Mouse (Mus musculus): Measurements from ENCODE around the gene Cep63. TPM values are rescaled to one million over a fixed set of nuclear protein-coding genes. Genes with fewer than 3 reads are reported as not detected.
A peak's percentile ranks its signal among the peaks of the same experiment; 100 is the strongest.

Cep63 gene
- polyA plus RNA-seq, 1 experiment, result 24.4 TPM

DNA sequence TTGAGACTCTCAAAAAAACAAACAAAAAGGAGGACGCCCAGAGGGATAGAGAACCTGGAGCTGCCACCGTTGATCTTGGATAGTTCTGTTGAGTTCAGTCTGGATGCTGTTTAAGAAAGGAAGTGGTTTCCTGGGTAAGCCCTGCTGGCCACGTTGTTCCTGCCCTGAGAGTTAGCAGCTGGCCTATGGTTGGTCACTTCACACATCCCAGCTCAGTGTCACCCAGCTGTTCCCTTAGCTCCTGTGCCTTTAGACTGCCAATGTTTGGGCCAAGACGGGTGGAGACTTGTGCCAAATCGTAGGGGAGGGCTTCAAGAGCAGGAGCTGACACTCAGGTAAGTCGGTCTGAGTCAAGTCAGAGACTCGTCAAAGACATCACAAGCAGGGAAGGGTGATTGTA lies 2.7 kb upstream of the Cep63 start:
- TF ChIP-seq CTCF (IDR thresholded peaks at IDR 0.05; ENCODE audit: borderline replicate concordance, insufficient read depth, low read depth, low read length), result no peak
- TF ChIP-seq POLR2A (IDR thresholded peaks at IDR 0.05; ENCODE audit: borderline replicate concordance, insufficient read depth, low read length), result no peak
- Histone ChIP-seq H3K4me3 (replicated peaks; ENCODE audit: insufficient read depth, low read depth, low read length) (no peak overlapping the region), H3K27me3 (ENCODE audit: control insufficient read depth, insufficient read depth, low read length) (no peaks in the 10 kb centered on the region), H3K27ac (ENCODE audit: insufficient read depth, low read length) (no peak overlapping the region), H3K4me1 (ENCODE audit: control insufficient read depth, insufficient read depth, low read length) (peaks cover 3% of the 10 kb centered on the region; the same call in 1 of the 2 replicates)
- no peak for DNase-seq
- 71% methylated on average over 7 of the region's 7 CpGs for WGBS

DNA sequence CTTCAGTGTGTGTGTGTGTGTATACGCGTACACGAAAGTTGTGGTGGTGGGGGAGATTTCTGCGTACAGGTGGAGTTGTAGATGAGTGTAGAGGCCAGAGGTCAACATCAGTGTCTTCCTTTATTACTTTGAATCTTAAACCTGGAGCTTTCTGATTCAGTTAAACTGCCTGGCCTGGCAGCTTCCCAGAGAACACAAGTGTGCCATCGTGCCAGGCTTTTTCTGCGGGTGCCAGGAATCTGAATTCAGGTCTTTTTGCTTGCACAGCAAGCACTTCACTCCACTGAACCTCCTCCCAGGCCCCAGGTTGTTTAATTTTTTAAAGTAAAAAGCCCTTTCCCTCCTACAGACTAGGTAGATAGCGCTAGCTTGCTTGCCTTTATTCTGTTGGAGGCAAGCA lies 1.1 kb upstream of the Cep63 start:
- Histone ChIP-seq H3K27me3 (ENCODE audit: control insufficient read depth, insufficient read depth, low read length) (no peaks in the 10 kb centered on the region), H3K4me1 (ENCODE audit: control insufficient read depth, insufficient read depth, low read length) (peaks cover 3% of the 10 kb centered on the region; the same call in 1 of the 2 replicates), H3K27ac (ENCODE audit: insufficient read depth, low read length) (no peak overlapping the region), H3K4me3 (replicated peaks; ENCODE audit: insufficient read depth, low read depth, low read length) (peak overlapping the region; percentile 76)
- TF ChIP-seq POLR2A (IDR thresholded peaks at IDR 0.05; ENCODE audit: borderline replicate concordance, insufficient read depth, low read length) (no peak), CTCF (IDR thresholded peaks at IDR 0.05; ENCODE audit: borderline replicate concordance, insufficient read depth, low read depth, low read length) (no peak)
- WGBS, result 67% methylated on average over 7 of the region's 7 CpGs
- DNase-seq, result peak in 1 of 2 experiments; percentile 21

DNA sequence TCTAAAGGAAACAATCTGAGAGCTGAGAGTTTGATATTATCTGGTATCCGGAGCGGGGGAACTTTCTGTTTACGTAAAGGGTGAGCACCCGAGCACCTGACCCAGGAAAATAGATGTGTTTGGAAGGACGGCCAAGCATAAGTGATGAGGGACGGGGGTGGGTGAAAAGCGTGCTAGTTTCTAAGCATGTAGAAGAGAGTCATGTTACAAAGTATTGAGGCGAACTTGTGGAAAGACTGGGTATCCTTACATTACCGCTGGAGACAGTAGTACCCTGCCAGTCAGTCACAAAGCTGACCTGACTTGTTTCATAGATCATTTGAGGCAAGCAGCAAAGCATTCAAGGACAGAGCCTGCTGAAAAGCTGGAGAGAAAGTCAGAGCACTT lies 498 bp upstream of the Cep63 start:
- no peak for DNase-seq

DNA sequence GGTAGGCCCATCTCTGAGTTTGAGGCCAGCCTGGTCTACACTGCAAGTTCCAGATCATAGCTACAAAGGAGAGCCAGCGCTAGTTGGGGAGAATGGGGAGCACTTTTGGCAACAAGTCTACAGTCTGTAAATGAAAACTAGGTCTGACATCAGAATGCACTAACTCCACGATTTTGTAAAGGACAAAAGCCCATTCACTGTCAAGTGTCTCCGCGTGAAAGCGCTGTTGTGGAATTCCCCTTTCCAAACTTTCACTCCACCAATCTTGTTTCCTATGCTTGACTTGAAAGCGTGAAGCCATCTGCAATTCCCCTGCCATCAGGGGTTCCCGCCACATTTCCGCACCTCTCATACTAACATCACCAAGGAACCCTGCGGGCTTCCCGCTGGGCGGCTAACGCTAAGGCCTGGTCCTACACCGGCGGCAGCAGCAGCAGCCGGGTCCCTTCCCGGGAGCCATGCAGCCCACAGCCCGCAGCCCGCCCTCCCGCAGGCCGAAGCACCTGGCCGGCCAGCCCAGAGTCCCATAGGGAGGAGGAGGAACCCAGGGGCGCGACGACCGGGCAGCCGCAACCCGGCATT lies 842 bp downstream of the Cep63 start:
- H3K27ac ChIP-seq (ENCODE audit: insufficient read depth, low read length), result peak overlapping the region; percentile 91
- TF ChIP-seq CTCF (IDR thresholded peaks at IDR 0.05; ENCODE audit: borderline replicate concordance, insufficient read depth, low read depth, low read length), result no peak
- DNase-seq, result no peak
- peak overlapping the region; percentile 76 for H3K4me3 ChIP-seq (replicated peaks; ENCODE audit: insufficient read depth, low read depth, low read length)
- no peaks in the 10 kb centered on the region for H3K27me3 ChIP-seq (ENCODE audit: control insufficient read depth, insufficient read depth, low read length)
- under 1% methylated on average over 27 of the region's 27 CpGs for WGBS
- peaks cover 3% of the 10 kb centered on the region; the same call in 1 of the 2 replicates for H3K4me1 ChIP-seq (ENCODE audit: control insufficient read depth, insufficient read depth, low read length)

More for the DNA sequence above, 498 bp upstream of the Cep63 start:
- Histone ChIP-seq H3K4me1 (ENCODE audit: control insufficient read depth, insufficient read depth, low read length) (peaks cover 3% of the 10 kb centered on the region; the same call in 1 of the 2 replicates), H3K27me3 (ENCODE audit: control insufficient read depth, insufficient read depth, low read length) (no peaks in the 10 kb centered on the region), H3K27ac (ENCODE audit: insufficient read depth, low read length) (peak overlapping the region; percentile 83), H3K4me3 (replicated peaks; ENCODE audit: insufficient read depth, low read depth, low read length) (peak overlapping the region; percentile 76)
- WGBS, result under 1% methylated on average over 9 of the region's 9 CpGs
- TF ChIP-seq CTCF (IDR thresholded peaks at IDR 0.05; ENCODE audit: borderline replicate concordance, insufficient read depth, low read depth, low read length) (no peak), POLR2A (IDR thresholded peaks at IDR 0.05; ENCODE audit: borderline replicate concordance, insufficient read depth, low read length) (no peak)

DNA sequence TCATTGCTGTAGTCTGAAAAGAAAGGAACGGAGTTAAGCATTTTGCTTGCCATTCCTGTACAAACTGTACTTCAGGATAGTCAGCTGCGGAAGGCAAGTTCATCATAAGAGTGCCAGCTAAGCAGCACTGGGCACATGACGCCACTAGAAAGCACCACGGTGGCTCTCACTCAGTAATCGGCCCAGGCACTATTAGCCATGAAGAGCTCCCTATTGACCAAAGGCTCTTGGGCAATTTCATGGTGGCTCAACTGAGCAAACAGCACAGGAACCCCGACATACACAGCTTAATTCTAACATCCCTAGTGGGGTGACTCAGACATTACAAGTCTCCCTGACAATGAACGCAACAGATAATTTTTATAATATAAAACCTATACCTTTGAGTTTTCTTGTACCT lies 2.8 kb downstream of the Cep63 start:
- no peak overlapping the region for H3K4me3 ChIP-seq (replicated peaks; ENCODE audit: insufficient read depth, low read depth, low read length)
- 73% methylated on average over 7 of the region's 7 CpGs for WGBS
- no peak overlapping the region for H3K27ac ChIP-seq (ENCODE audit: insufficient read depth, low read length)
- no peak for DNase-seq
- H3K27me3 ChIP-seq (ENCODE audit: control insufficient read depth, insufficient read depth, low read length), result no peaks in the 10 kb centered on the region
- peaks cover 3% of the 10 kb centered on the region; the same call in 1 of the 2 replicates for H3K4me1 ChIP-seq (ENCODE audit: control insufficient read depth, insufficient read depth, low read length)
- no peak for TF ChIP-seq CTCF (IDR thresholded peaks at IDR 0.05; ENCODE audit: borderline replicate concordance, insufficient read depth, low read depth, low read length)
- no peak for TF ChIP-seq POLR2A (IDR thresholded peaks at IDR 0.05; ENCODE audit: borderline replicate concordance, insufficient read depth, low read length)

DNA sequence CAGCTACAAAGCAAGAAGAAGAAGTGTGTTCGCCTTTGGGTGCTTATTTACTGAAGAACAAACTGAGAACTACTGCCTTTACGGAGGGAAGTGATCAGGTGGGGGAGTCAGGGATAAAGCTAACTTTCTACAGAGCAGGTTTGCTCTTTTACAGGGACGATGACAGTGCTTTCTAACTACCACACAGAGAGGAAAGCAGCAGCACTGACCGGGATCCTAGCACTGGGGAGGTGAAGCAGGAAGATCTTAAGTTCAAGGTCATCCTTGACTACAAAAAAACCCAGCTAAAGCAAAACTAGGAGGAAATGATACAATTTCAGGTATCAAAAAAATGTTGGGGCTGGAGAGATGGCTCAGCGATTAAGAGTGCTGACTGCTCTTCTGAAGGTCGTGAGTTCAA lies 3.5 kb downstream of the Cep63 start:
- no peak overlapping the region for H3K4me3 ChIP-seq (replicated peaks; ENCODE audit: insufficient read depth, low read depth, low read length)
- H3K27ac ChIP-seq (ENCODE audit: insufficient read depth, low read length), result no peak overlapping the region
- TF ChIP-seq POLR2A (IDR thresholded peaks at IDR 0.05; ENCODE audit: borderline replicate concordance, insufficient read depth, low read length), result no peak
- TF ChIP-seq CTCF (IDR thresholded peaks at IDR 0.05; ENCODE audit: borderline replicate concordance, insufficient read depth, low read depth, low read length), result no peak
- 82% methylated on average over 6 of the region's 6 CpGs for WGBS
- peaks cover 3% of the 10 kb centered on the region; the same call in 1 of the 2 replicates for H3K4me1 ChIP-seq (ENCODE audit: control insufficient read depth, insufficient read depth, low read length)
- H3K27me3 ChIP-seq (ENCODE audit: control insufficient read depth, insufficient read depth, low read length), result no peaks in the 10 kb centered on the region
- no peak for DNase-seq

DNA sequence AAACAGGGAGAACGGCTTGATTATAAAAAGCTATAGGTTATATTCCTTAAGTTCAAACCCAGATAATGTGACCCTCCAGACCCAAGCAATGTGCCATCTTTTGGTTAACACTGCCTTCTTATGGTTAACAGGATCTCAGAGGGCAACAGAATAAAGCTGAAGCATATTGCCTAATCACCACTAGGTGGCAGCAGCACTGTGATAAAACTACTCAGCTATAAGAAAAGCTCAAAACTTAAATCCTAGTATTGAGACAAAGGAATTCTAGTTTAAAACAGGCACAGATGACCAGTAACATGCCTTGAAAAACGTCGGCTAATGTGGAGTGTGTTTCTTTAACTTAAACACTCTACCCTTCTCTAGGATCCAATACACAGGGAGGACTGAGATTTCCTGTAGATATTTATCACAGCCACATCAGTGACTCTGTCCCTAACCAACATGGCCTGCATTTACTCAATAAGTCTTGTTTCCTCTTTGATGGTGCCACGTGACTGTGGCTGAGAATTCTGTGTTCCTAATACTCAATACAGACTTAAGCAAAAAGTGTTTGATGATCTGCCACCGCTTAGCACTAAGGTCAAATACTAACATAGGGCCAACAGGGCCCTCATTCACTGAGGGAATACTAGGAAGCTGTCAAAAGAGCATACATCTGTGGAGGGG lies 4.0 kb downstream of the Cep63 start:
- H3K4me1 ChIP-seq (ENCODE audit: control insufficient read depth, insufficient read depth, low read length), result peaks cover 2% of the 10 kb centered on the region; the same call in 1 of the 2 replicates
- WGBS, result 37% methylated on average over 5 of the region's 5 CpGs
- TF ChIP-seq POLR2A (IDR thresholded peaks at IDR 0.05; ENCODE audit: borderline replicate concordance, insufficient read depth, low read length) (no peak), CTCF (IDR thresholded peaks at IDR 0.05; ENCODE audit: borderline replicate concordance, insufficient read depth, low read depth, low read length) (peak; percentile 44; the same call in 1 of the 2 replicates)
- DNase-seq, result peak in 1 of 2 experiments; percentile 48
- no peak overlapping the region for H3K27ac ChIP-seq (ENCODE audit: insufficient read depth, low read length)
- H3K4me3 ChIP-seq (replicated peaks; ENCODE audit: insufficient read depth, low read depth, low read length), result no peak overlapping the region
- H3K27me3 ChIP-seq (ENCODE audit: control insufficient read depth, insufficient read depth, low read length), result no peaks in the 10 kb centered on the region

DNA sequence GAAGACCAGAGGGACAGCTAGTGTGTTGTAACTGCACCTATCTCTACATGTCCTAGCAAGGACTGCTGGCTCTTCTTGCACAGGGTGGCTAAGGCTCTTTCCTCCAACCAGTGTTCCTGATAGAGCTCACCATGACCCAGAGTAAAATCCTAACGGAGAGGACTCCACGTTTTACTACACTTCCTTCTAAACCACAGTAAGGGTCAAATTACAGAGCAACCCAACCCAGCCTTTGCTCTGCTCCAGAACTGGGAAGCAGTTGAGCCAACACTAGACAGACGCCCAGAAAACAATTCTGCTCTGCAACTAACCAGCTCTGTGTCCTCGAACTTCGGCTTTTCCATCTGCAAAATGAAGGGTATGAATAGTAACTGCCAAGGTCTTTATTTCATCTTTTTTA lies 4.9 kb downstream of the Cep63 start:
- WGBS, result 69% methylated on average over 5 of the region's 5 CpGs
- Histone ChIP-seq H3K27ac (ENCODE audit: insufficient read depth, low read length) (no peak overlapping the region), H3K4me3 (replicated peaks; ENCODE audit: insufficient read depth, low read depth, low read length) (no peak overlapping the region), H3K27me3 (ENCODE audit: control insufficient read depth, insufficient read depth, low read length) (no peaks in the 10 kb centered on the region), H3K4me1 (ENCODE audit: control insufficient read depth, insufficient read depth, low read length) (no peaks in the 10 kb centered on the region)
- no peak for TF ChIP-seq CTCF (IDR thresholded peaks at IDR 0.05; ENCODE audit: borderline replicate concordance, insufficient read depth, low read depth, low read length)
- no peak for TF ChIP-seq POLR2A (IDR thresholded peaks at IDR 0.05; ENCODE audit: borderline replicate concordance, insufficient read depth, low read length)
- DNase-seq, result no peak

Data from cerebellum, adult 2 months (tissue).